Mouse (Mus musculus) liver, embryonic 14.5 days (tissue): ENCODE measurements around the gene Ppp1r36. TPM values are rescaled to one million over a fixed set of nuclear protein-coding genes. Genes with fewer than 3 reads are reported as not detected.

Experiments used
- ATAC-seq: fragments of 200-750 bp; cut with Nextera tagmentation; 2 replicates; pipeline ENCODE4 v1.8.0; 2017; ENCODE audit warnings: moderate number of reproducible peaks, mild to moderate bottlenecking, moderate library complexity; ENCODE audit not compliant: insufficient read depth
- DNase-seq, 3 experiments: peaks; one replicate each; pipeline ENCODE4 v3.0.0-alpha.2; 2012 to 2013; ENCODE audit warnings: low read depth in 3 of 3, low spot score in 3 of 3
- H3K27ac ChIP-seq: fragments of 300-500 bp; sonication (generic); 2 replicates; pipeline ENCODE4 v1.5.1; 2014; ENCODE audit warnings: moderate library complexity, mild to moderate bottlenecking, control low read depth, inconsistent platforms
- H3K27me3 ChIP-seq: fragments of 300-500 bp; sonication (generic); 2 replicates; pipeline ENCODE4 v1.6.1; 2014; ENCODE audit warnings: mild to moderate bottlenecking, low read length, moderate library complexity; ENCODE audit not compliant: control insufficient read depth, insufficient read depth
- H3K36me3 ChIP-seq: fragments of 300-500 bp; sonication (generic); replicated peaks from 2 replicates; pipeline ENCODE4 v1.6.1; 2014; ENCODE audit warnings: low read depth; ENCODE audit not compliant: control insufficient read depth, insufficient read depth
- H3K4me1 ChIP-seq, 2 experiments: fragments of 200-500 bp in 1 of 2; fragments of 300-500 bp in 1 of 2; sonication (generic) in 1 of 2; replicated peaks; 2 replicates each; pipeline ENCODE4 v1.6.1; 2012 to 2014; ENCODE audit warnings: antibody characterized with exemption in 1 of 2, inconsistent platforms in 1 of 2, low read length in 1 of 2; ENCODE audit not compliant: control insufficient read depth in 2 of 2, insufficient read depth in 2 of 2
- H3K4me2 ChIP-seq: fragments of 300-500 bp; sonication (generic); 2 replicates; pipeline ENCODE4 v1.6.1; 2014; ENCODE audit warnings: low read depth, mild to moderate bottlenecking, control low read depth, moderate library complexity
- H3K4me3 ChIP-seq, 2 experiments: fragments of 200-500 bp in 1 of 2; fragments of 300-500 bp in 1 of 2; sonication (generic) in 1 of 2; 2 replicates each; pipeline ENCODE4 v1.5.1; 2012 to 2014; ENCODE audit warnings: low read depth in 2 of 2, low read length in 2 of 2, mild to moderate bottlenecking in 2 of 2, control low read depth in 1 of 2, inconsistent platforms in 1 of 2, moderate library complexity in 1 of 2; ENCODE audit not compliant: insufficient read depth in 1 of 2
- H3K9ac ChIP-seq: fragments of 300-500 bp; sonication (generic); replicated peaks from 2 replicates; pipeline ENCODE4 v1.6.1; 2014; ENCODE audit warnings: mild to moderate bottlenecking, control low read depth, moderate library complexity
- H3K9me3 ChIP-seq: fragments of 300-500 bp; sonication (generic); 2 replicates; pipeline ENCODE4 v1.6.1; 2016; ENCODE audit warnings: low read length, mixed read lengths; ENCODE audit not compliant: control insufficient read depth
- CTCF ChIP-seq: IDR thresholded peaks from 2 replicates; pipeline ENCODE4 v1.5.1; 2016; ENCODE audit warnings: antibody characterized with exemption, low read depth, control low read depth
- EP300 ChIP-seq: IDR thresholded peaks from 2 replicates; pipeline ENCODE4 v1.6.1; 2016; ENCODE audit warnings: antibody characterized with exemption, low read depth
- WGBS: fragments of 180-500 bp; shearing (Covaris S2); extraction: QIAGEN DNeasy Blood & Tissue Kit; methylation state at CpG from one replicate; pipeline ENCODE4 v1.1.7; 2014; ENCODE audit not compliant: insufficient replicate concordance; 5-methylcytosine and 5-hydroxymethylcytosine counted together
- polyA plus RNA-seq, 2 experiments: library from polyadenylated mRNA; depleted of rRNA in 1 of 2; stranded (reverse) in 1 of 2; unstranded in 1 of 2; fragments of >200 nt; fragmentation: Nextera tagmentation in 1 of 2; extraction: Ambion mirVana in 1 of 2; gene quantifications; 2 replicates each; pipeline versions ENCODE4 v1.2.1 to v1.2.3; 2012 to 2014

Ppp1r36 gene
- polyA plus RNA-seq, 2 experiments, result 0.04 TPM; not detected in 1

GRCm38 (mm10) chr12:76478309-76479023, 61.1 kb downstream of the Ppp1r36 start:
- H3K27me3 ChIP-seq, result no peaks in the 10 kb centered on the region
- 42% methylated on average over 14 of the region's 14 CpGs for WGBS
- no peaks in the 10 kb centered on the region for H3K9me3 ChIP-seq
- H3K4me2 ChIP-seq, result no peak overlapping the region
- H3K4me3 ChIP-seq, result no peak overlapping the region
- DNase-seq, result no peak
- no peak for ATAC-seq
- H3K36me3 ChIP-seq, result no peaks in the 10 kb centered on the region
- no peak overlapping the region for H3K27ac ChIP-seq
- no peak for TF ChIP-seq CTCF
- TF ChIP-seq EP300, result no peak
- no peaks in the 10 kb centered on the region for H3K4me1 ChIP-seq
- no peak overlapping the region for H3K9ac ChIP-seq

GRCm38 (mm10) chr12:76479174-76479573, 61.8 kb downstream of the Ppp1r36 start:
- no peak overlapping the region for H3K9ac ChIP-seq
- no peaks in the 10 kb centered on the region for H3K27me3 ChIP-seq
- TF ChIP-seq EP300 (no peak), CTCF (peak; percentile 5; the same call in 1 of the 2 replicates)
- no peak overlapping the region for H3K4me3 ChIP-seq
- no peaks in the 10 kb centered on the region for H3K36me3 ChIP-seq
- H3K27ac ChIP-seq, result no peak overlapping the region
- no peak for DNase-seq
- H3K4me2 ChIP-seq, result no peak overlapping the region
- H3K4me1 ChIP-seq, result no peaks in the 10 kb centered on the region
- WGBS, result 38% methylated on average over 5 of the region's 5 CpGs
- H3K9me3 ChIP-seq, result no peaks in the 10 kb centered on the region
- ATAC-seq, result no peak

- DNase-seq, result no peak
- no peak overlapping the region for H3K4me3 ChIP-seq
- H3K36me3 ChIP-seq, result no peaks in the 10 kb centered on the region
- 70% methylated on average over 4 of the region's 4 CpGs for WGBS
- no peaks in the 10 kb centered on the region for H3K27me3 ChIP-seq
- H3K27ac ChIP-seq, result no peak overlapping the region
- H3K4me1 ChIP-seq, result no peaks in the 10 kb centered on the region
- H3K9me3 ChIP-seq, result no peaks in the 10 kb centered on the region
- no peak overlapping the region for H3K9ac ChIP-seq
- H3K4me2 ChIP-seq, result no peak overlapping the region
- no peak for ATAC-seq
- TF ChIP-seq EP300 (no peak), CTCF (no peak)
Measured at GRCm38 (mm10) chr12:76479836-76480495, 62.6 kb downstream of the Ppp1r36 start.

GRCm38 (mm10) chr12:76482446-76482845, 65.1 kb downstream of the Ppp1r36 start:
- Histone ChIP-seq H3K4me2 (no peak overlapping the region), H3K9ac (no peak overlapping the region), H3K36me3 (no peaks in the 10 kb centered on the region), H3K4me3 (no peak overlapping the region), H3K4me1 (peaks cover 0 to 3% of the 10 kb centered on the region in 2 experiments; a peak in 1 of 4 replicates), H3K27ac (no peak overlapping the region), H3K27me3 (no peaks in the 10 kb centered on the region), H3K9me3 (no peaks in the 10 kb centered on the region)
- WGBS, result 57% methylated on average over 2 of the region's 2 CpGs
- ATAC-seq (no peak), DNase-seq (no peak)
- TF ChIP-seq CTCF, result no peak

GRCm38 (mm10) chr12:76482948-76483347, 65.6 kb downstream of the Ppp1r36 start:
- Histone ChIP-seq H3K9ac (no peak overlapping the region), H3K9me3 (no peaks in the 10 kb centered on the region), H3K27ac (no peak overlapping the region), H3K36me3 (no peaks in the 10 kb centered on the region), H3K27me3 (no peaks in the 10 kb centered on the region), H3K4me1 (peaks cover 0 to 3% of the 10 kb centered on the region in 2 experiments; a peak in 1 of 4 replicates), H3K4me2 (no peak overlapping the region), H3K4me3 (no peak overlapping the region)
- ATAC-seq (no peak), DNase-seq (no peak)
- TF ChIP-seq EP300 (no peak), CTCF (no peak)
- WGBS, result 65% methylated on average over 2 of the region's 2 CpGs
